Mouse (Mus musculus) thymus, adult 2 months (tissue): ENCODE measurements around the gene Ambp. TPM values are rescaled to one million over a fixed set of nuclear protein-coding genes. Genes with fewer than 3 reads are reported as not detected.

ENCODE experiments used
- DNase-seq: peaks from one replicate; pipeline ENCODE4 v3.0.0; 2021
- H3K27ac ChIP-seq: fragments of 200-500 bp; 2 replicates; pipeline ENCODE4 v1.5.1; 2012; ENCODE audit warnings: low read length, control low read depth; ENCODE audit not compliant: control insufficient read depth, insufficient read depth
- H3K27me3 ChIP-seq: fragments of 200-500 bp; 2 replicates; pipeline ENCODE4 v1.6.1; 2012; ENCODE audit warnings: mild to moderate bottlenecking, low read length, moderate library complexity, mixed read lengths; ENCODE audit not compliant: control insufficient read depth, insufficient read depth
- H3K36me3 ChIP-seq: fragments of 200-500 bp; 2 replicates; pipeline ENCODE4 v1.6.1; 2012; ENCODE audit warnings: mild to moderate bottlenecking, low read length, moderate library complexity; ENCODE audit not compliant: control insufficient read depth, insufficient read depth
- H3K4me1 ChIP-seq: fragments of 200-500 bp; replicated peaks from 2 replicates; pipeline ENCODE4 v1.6.1; 2012; ENCODE audit warnings: low read length; ENCODE audit not compliant: control insufficient read depth, insufficient read depth
- H3K4me3 ChIP-seq: fragments of 200-500 bp; 2 replicates; pipeline ENCODE4 v1.5.1; 2012; ENCODE audit warnings: mild to moderate bottlenecking, low read length, control low read depth, moderate library complexity; ENCODE audit not compliant: control insufficient read depth, insufficient read depth
- CTCF ChIP-seq: fragments of 200-500 bp; IDR thresholded peaks from 2 replicates; pipeline ENCODE4 v1.5.1; 2012; ENCODE audit warnings: mild to moderate bottlenecking, control low read depth, low read length, moderate library complexity, borderline replicate concordance; ENCODE audit not compliant: control insufficient read depth, poor library complexity, insufficient read depth; ENCODE audit errors: extremely low read depth
- POLR2A ChIP-seq: fragments of 200-500 bp; IDR thresholded peaks from 2 replicates; pipeline ENCODE4 v1.6.1; 2012; ENCODE audit warnings: mild to moderate bottlenecking, low read length, control low read depth, moderate library complexity; ENCODE audit not compliant: control insufficient read depth, poor library complexity, insufficient read depth; ENCODE audit errors: extremely low read depth
- WGBS: fragments of 180-500 bp; shearing (Covaris S2); methylation state at CpG from one replicate; pipeline ENCODE4 v1.1.7; 2018; 5-methylcytosine and 5-hydroxymethylcytosine counted together
- polyA plus RNA-seq: library from polyadenylated mRNA; depleted of rRNA; stranded (reverse); fragments of >200 nt; gene quantifications from 2 replicates; pipeline ENCODE4 v1.2.3, GENCODE M21; 2012

Ambp gene
- polyA plus RNA-seq, 1 experiment: 0.27 TPM

DNA sequence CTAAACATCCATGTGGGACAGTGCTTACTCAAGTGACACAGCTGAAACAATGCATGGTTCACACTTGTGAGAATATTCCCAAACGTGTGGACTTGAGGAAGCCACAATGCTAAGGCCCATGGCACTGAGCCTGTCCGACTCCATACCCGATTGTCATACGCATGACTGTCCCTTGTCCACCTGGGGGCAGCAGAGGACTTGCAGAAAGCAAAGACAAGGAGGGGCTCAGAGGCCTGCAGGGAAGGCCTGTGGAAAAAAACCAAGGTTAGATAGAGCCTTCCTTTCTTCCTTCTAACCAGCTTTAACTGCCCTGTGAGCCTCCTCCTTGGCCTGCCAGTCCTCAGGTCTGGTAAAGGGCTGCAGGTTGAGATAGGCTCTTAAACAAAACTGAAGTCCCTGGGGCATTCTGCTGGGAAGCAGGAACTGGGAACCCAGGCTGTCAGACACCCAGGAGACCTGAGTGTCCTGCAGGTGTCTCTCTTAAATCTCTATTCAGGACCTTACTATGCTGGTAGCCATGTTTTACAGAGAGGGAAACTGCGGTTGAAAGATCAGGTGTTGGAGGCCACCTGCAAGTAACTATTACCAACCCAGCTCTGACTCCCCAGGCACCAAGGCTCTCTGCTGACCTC, 4.5 kb upstream of the Ambp start:
- H3K4me3 ChIP-seq: no peak overlapping the region
- 26% methylated on average over 5 of the region's 5 CpGs for WGBS
- H3K4me1 ChIP-seq: no peaks in the 10 kb centered on the region
- no peaks in the 10 kb centered on the region for H3K36me3 ChIP-seq
- no peaks in the 10 kb centered on the region for H3K27me3 ChIP-seq
- DNase-seq: peak; percentile 87
- TF ChIP-seq CTCF (peak; percentile 76; the same call in 1 of the 2 replicates), POLR2A (no peak)
- no peak overlapping the region for H3K27ac ChIP-seq

DNA sequence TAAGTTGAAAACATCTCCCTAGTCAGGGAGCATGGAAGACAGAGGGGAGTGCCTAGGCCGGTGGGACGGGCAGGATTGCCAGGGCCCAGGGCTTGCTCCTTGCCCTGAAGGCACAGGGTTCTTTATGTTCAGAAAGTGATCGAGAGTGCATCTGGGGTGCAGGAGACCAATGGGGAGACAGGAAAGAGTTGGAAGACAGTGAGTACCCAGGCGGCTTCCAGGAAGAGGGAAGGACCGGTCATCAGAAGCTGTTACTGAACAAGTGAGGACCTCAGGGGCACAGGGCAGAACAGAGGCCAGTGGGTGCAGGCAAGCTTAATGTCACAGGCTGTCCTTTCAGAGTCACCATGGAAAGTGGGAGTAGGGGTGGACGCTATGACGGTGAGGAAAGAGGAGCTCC, 3.6 kb upstream of the Ambp start:
- DNase-seq: no peak
- Histone ChIP-seq H3K27ac (no peak overlapping the region), H3K27me3 (no peaks in the 10 kb centered on the region), H3K36me3 (no peaks in the 10 kb centered on the region), H3K4me3 (no peak overlapping the region), H3K4me1 (no peaks in the 10 kb centered on the region)
- 96% methylated on average over 7 of the region's 7 CpGs for WGBS
- TF ChIP-seq CTCF (no peak), POLR2A (no peak)

DNA sequence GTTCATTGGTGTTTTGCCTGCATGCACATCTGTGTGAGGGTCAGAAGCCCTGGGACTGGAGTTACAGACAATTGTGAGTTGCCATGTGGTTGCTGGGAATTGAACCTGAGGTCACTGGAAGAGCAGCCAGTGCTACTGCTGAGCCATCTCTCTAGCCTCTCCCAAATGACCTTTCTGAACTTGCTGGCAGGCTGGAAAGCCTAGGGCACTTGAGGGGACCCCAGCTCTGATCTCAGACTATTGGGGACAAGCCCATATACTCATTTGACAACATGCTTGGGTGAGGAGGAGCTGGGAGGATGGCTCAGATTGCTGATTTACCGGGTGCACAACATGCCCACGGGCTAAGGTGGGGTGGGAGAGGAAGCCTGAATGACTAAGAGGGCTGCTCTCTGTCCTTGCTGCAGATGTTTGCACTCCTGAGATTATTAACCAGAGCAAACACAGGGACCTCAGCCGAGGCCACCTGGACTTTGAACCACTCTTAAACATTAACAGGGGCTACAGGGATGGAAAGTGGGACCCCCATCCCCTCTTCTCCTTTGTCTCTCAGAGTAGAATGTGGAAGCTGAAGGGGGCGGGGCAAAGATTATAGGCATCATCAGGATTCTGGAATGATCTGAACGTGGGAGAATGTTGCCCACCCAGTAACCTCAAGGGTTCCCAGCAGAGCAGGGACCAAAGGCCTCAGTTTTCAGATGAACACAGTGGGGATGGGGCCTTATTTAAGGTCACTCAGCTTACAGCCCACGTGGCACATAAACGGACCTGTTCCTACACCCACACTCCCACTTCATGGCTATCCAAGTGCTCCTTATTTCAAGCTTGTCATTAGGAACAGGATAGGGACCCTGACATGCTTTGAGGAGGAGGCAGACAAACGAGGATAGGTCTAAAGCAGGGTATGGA, 2.4 kb upstream of the Ambp start:
- Histone ChIP-seq H3K4me3 (no peak overlapping the region), H3K27ac (no peak overlapping the region), H3K36me3 (no peaks in the 10 kb centered on the region), H3K4me1 (no peaks in the 10 kb centered on the region), H3K27me3 (no peaks in the 10 kb centered on the region)
- no peak for TF ChIP-seq POLR2A
- TF ChIP-seq CTCF: no peak
- no peak for DNase-seq
- WGBS: 73% methylated on average over 8 of the region's 8 CpGs

DNA sequence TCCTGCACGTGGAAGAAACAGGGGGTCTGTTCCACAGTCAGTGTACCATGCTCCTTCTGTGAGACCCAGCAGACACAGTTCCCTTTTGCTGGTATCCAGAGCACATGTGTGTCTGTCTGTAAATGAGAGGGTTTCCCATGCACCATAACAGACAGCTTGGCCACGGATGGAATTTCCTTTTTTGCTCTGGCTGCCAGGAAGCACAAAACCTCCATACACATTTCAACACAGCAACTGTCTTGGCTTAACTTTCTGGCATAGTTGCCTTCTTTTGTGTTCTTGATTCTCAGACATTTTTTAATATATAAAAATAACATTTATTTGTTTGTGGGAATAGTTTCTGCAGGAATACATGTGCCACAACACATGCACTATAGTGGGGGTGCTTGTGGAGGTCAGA, 997 bp upstream of the Ambp start:
- no peaks in the 10 kb centered on the region for H3K27me3 ChIP-seq
- DNase-seq: no peak
- no peak overlapping the region for H3K27ac ChIP-seq
- H3K36me3 ChIP-seq: no peaks in the 10 kb centered on the region
- 27% methylated on average over 2 of the region's 2 CpGs for WGBS
- no peaks in the 10 kb centered on the region for H3K4me1 ChIP-seq
- TF ChIP-seq POLR2A: no peak
- no peak for TF ChIP-seq CTCF
- H3K4me3 ChIP-seq: no peak overlapping the region

DNA sequence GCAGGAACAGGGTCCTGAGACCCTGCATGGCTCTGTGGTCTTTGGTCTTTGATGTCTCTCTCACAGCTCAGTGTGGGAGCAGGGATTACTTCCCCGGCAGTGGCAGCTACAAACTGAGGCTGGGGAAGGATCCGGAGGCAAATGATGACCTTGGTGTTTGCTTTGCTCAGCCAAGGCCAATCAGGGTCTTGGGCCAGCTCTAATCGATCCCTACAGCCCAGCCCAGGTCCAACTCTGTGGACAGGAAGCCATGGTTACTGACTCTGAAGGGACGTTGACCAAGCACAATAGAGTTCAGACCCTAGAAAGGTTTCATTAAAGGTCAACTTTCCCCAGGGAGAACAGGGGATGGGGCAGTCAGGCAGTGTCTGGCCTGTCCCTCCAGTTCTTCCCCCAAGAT, 571 bp downstream of the Ambp start:
- H3K27me3 ChIP-seq: no peaks in the 10 kb centered on the region
- H3K4me3 ChIP-seq: no peak overlapping the region
- 89% methylated on average over 4 of the region's 4 CpGs for WGBS
- no peaks in the 10 kb centered on the region for H3K4me1 ChIP-seq
- no peak overlapping the region for H3K27ac ChIP-seq
- no peak for DNase-seq
- TF ChIP-seq CTCF (no peak), POLR2A (no peak)
- no peaks in the 10 kb centered on the region for H3K36me3 ChIP-seq

DNA sequence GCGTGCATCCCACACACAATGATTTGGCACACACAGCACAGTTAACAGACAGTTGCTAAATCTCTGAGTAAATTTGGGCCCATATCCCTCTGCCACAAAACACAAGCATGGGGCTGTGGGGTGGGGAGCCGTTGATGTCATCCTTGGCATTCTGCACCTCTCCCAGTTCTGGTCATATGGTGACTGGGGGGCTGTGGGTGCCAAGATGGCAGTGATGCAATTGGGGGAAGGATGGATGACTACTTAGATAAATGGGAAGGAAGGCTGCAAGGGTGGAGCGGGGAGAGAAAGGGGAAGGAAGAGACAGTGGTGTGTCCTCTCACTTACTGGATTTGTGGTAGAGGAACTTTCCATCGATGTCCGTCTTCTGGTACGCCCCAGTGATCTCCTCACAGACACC, 3.5 kb downstream of the Ambp start:
- H3K4me3 ChIP-seq: no peak overlapping the region
- TF ChIP-seq POLR2A (no peak), CTCF (no peak)
- no peaks in the 10 kb centered on the region for H3K4me1 ChIP-seq
- WGBS: 55% methylated on average over 6 of the region's 6 CpGs
- no peak overlapping the region for H3K27ac ChIP-seq
- no peaks in the 10 kb centered on the region for H3K27me3 ChIP-seq
- H3K36me3 ChIP-seq: no peaks in the 10 kb centered on the region
- no peak for DNase-seq
